In genomic region chr13:5802826-5803225, GRCm38 (mm10) we compare ENCODE assay signal across 8 mouse cellular contexts. TPM values are rescaled to one million over a fixed set of nuclear protein-coding genes. Genes with fewer than 3 reads are reported as not detected.
DNase-seq lines count a peak whose midpoint lies in the region; ATAC-seq and TF ChIP-seq lines count a peak whose summit lies in the region.

No protein-coding gene starts in this region.

- intact Hi-C loops in gastrocnemius, adult 2 months (cut with DNase I), result no loop called here

- no peaks in the 10 kb centered on the region for H3K36me3 ChIP-seq in midbrain, embryonic 15.5 days (replicated peaks)
- no peaks in the 10 kb centered on the region for H3K36me3 ChIP-seq in forebrain, embryonic 12.5 days (replicated peaks)

- H3K4me2 ChIP-seq in midbrain, embryonic 15.5 days, result no peak overlapping the region
- no peak overlapping the region for H3K4me2 ChIP-seq in forebrain, embryonic 12.5 days

- DNase-seq in gastrocnemius, adult 2 months, result peak; percentile 21
- DNase-seq in gastrocnemius, postnatal 10 days, result no peak
- peak; percentile 33 for DNase-seq in kidney, postnatal 10 days
- no peak for DNase-seq in spleen, postnatal 4 days (ENCODE audit: low spot score in 2 of 2)

- H3K27ac ChIP-seq in gastrocnemius, adult 2 months, result peak overlapping the region; percentile 82
- H3K27ac ChIP-seq in midbrain, embryonic 15.5 days, result no peak overlapping the region
- no peak overlapping the region for H3K27ac ChIP-seq in forebrain, embryonic 12.5 days

- H3K4me3 ChIP-seq in gastrocnemius, adult 2 months, result no peak overlapping the region
- H3K4me3 ChIP-seq in midbrain, embryonic 15.5 days, result no peak overlapping the region
- no peak overlapping the region for H3K4me3 ChIP-seq in forebrain, embryonic 12.5 days (replicated peaks)

- WGBS in midbrain, embryonic 15.5 days, result 76% methylated on average over 14 of the region's 14 CpGs
- 72% methylated on average over 14 of the region's 14 CpGs for WGBS in forebrain, embryonic 12.5 days

- H3K4me1 ChIP-seq in midbrain, embryonic 15.5 days, result no peaks in the 10 kb centered on the region
- peaks cover 5% of the 10 kb centered on the region for H3K4me1 ChIP-seq in forebrain, embryonic 12.5 days

- no peaks in the 10 kb centered on the region for H3K9me3 ChIP-seq in midbrain, embryonic 15.5 days
- H3K9me3 ChIP-seq in forebrain, embryonic 12.5 days, result no peaks in the 10 kb centered on the region

- H3K27me3 ChIP-seq in midbrain, embryonic 15.5 days (replicated peaks), result no peaks in the 10 kb centered on the region
- no peaks in the 10 kb centered on the region for H3K27me3 ChIP-seq in forebrain, embryonic 12.5 days

- no peak for TF ChIP-seq CTCF in gastrocnemius, adult 2 months (IDR thresholded peaks at IDR 0.05)

- H3K9ac ChIP-seq in midbrain, embryonic 15.5 days, result no peak overlapping the region
- no peak overlapping the region for H3K9ac ChIP-seq in forebrain, embryonic 12.5 days

- peak; percentile 61 for ATAC-seq in granulocyte monocyte progenitor cell, adult 5-6 weeks (replicated peaks; ENCODE audit: poor library complexity, severe bottlenecking)
- ATAC-seq in megakaryocyte-erythroid progenitor cell, adult 5-6 weeks (replicated peaks; ENCODE audit: low FRiP score, low TSS enrichment, poor library complexity, severe bottlenecking), result peak; percentile 58
- ATAC-seq in midbrain, embryonic 15.5 days (replicated peaks), result no peak
- ATAC-seq in forebrain, embryonic 12.5 days (ENCODE audit: low FRiP score), result no peak

RNA-seq across cellular contexts. Expression of gene Klf6, which starts 58.5 kb away (rescaled TPM):
- 10 to 100 TPM; 23.9 to 34.5 TPM for total RNA-seq in gastrocnemius, adult 2 months (2021)
- total RNA-seq in gastrocnemius, postnatal 10 days (2021), result 10 to 100 TPM; 33.5 to 36.5 TPM
- total RNA-seq in granulocyte monocyte progenitor cell, adult 5-6 weeks (2014; fragmentation: Nextera tagmentation), result 8.9 and 11.3 TPM in 2 replicates
- total RNA-seq in granulocyte monocyte progenitor cell, adult 5-6 weeks (2017), result 59.3 and 73.1 TPM in 2 replicates
- 4.3 and 10.6 TPM in 2 replicates for total RNA-seq in megakaryocyte-erythroid progenitor cell, adult 5-6 weeks (2014; fragmentation: Nextera tagmentation)
- total RNA-seq in megakaryocyte-erythroid progenitor cell, adult 5-6 weeks (2017), result 79.0 and 116 TPM in 2 replicates
- polyA plus RNA-seq in midbrain, embryonic 15.5 days (2015; fragmentation: Nextera tagmentation; extraction: Ambion mirVana), result 104 TPM in 2 replicates
- 53.7 and 63.8 TPM in 2 replicates for polyA plus RNA-seq in forebrain, embryonic 12.5 days (2016; fragmentation: Nextera tagmentation; extraction: Ambion mirVana)

Comparison
In these comparisons a context has a peak if more than half of its experiments do, and no peak if none do; other contexts are left out.
1. DNase-seq: peak in gastrocnemius, adult 2 months (single experiment) and kidney, postnatal 10 days (single experiment); none in gastrocnemius, postnatal 10 days (single experiment) and spleen, postnatal 4 days (0 of 2).
2. ATAC-seq: peak in granulocyte monocyte progenitor cell, adult 5-6 weeks (single experiment) and megakaryocyte-erythroid progenitor cell, adult 5-6 weeks (single experiment); none in midbrain, embryonic 15.5 days (single experiment) and forebrain, embryonic 12.5 days (single experiment).